Mouse (Mus musculus): ENCODE measurements around the gene Klhl30. TPM values are rescaled to one million over a fixed set of nuclear protein-coding genes. Genes with fewer than 3 reads are reported as not detected.

The Klhl30 gene
- polyA plus RNA-seq, 1 experiment from 2014 or later: 0.55 TPM

- 44% methylated on average over 3 of the region's 3 CpGs for WGBS
- peaks cover 4% of the 10 kb centered on the region for H3K4me1 ChIP-seq (ENCODE audit: control insufficient read depth, insufficient read depth, low read length)
Measured at GRCm38 (mm10) chr1:91346892-91347291, 3.9 kb upstream of the Klhl30 start.

DNA sequence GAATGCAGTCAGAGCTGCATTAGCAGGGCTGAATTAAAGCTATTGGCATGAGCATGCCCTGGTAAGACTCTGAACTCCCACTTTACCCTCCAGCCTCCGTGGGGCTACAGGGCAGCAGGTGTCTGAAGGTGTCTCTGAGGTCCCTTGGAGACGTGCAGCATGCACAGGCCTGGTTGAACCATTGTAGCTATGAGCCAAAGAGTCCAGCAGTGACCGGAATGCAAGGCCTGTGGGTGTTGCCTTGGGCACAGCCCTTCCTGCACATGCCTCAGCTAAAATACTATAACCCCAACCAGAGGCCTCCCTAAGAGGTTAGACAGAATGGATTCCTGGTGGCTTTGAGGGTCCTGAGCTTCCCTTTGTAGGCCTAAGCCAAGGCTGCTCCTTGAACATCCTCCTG lies 433 bp downstream of the Klhl30 start:
- H3K27me3 ChIP-seq (ENCODE audit: control insufficient read depth, insufficient read depth, low read length): peaks cover 2% of the 10 kb centered on the region
- H3K4me1 ChIP-seq (ENCODE audit: control insufficient read depth, insufficient read depth, low read length): no peaks in the 10 kb centered on the region
- no peak overlapping the region for H3K9ac ChIP-seq (replicated peaks; ENCODE audit: low read length)
- H3K4me3 ChIP-seq (ENCODE audit: low read depth, low read length): no peak overlapping the region
- no peaks in the 10 kb centered on the region for H3K36me3 ChIP-seq (replicated peaks; ENCODE audit: control insufficient read depth, insufficient read depth, low read depth, low read length)
- H3K9me3 ChIP-seq (replicated peaks; ENCODE audit: control insufficient read depth, low read length): no peaks in the 10 kb centered on the region
- WGBS: 86% methylated on average over 3 of the region's 3 CpGs
- no peak for DNase-seq (ENCODE audit: low spot score)
- H3K27ac ChIP-seq (replicated peaks; ENCODE audit: low read depth, low read length): no peak overlapping the region
- no peak; the same call in 1 of the 2 replicates for ATAC-seq (replicated peaks; ENCODE audit: insufficient number of reproducible peaks, low FRiP score, low TSS enrichment, low read depth)
- H3K4me2 ChIP-seq (ENCODE audit: low read depth, low read length): no peak overlapping the region

More at GRCm38 (mm10) chr1:91346892-91347291, 3.9 kb upstream of the Klhl30 start:
- Histone ChIP-seq H3K4me3 (ENCODE audit: low read depth, low read length) (no peak overlapping the region), H3K9me3 (replicated peaks; ENCODE audit: control insufficient read depth, low read length) (no peaks in the 10 kb centered on the region), H3K27me3 (ENCODE audit: control insufficient read depth, insufficient read depth, low read length) (peaks cover 38% of the 10 kb centered on the region), H3K4me2 (ENCODE audit: low read depth, low read length) (no peak overlapping the region), H3K36me3 (replicated peaks; ENCODE audit: control insufficient read depth, insufficient read depth, low read depth, low read length) (no peaks in the 10 kb centered on the region), H3K9ac (replicated peaks; ENCODE audit: low read length) (no peak overlapping the region), H3K27ac (replicated peaks; ENCODE audit: low read depth, low read length) (no peak overlapping the region)
- ATAC-seq (replicated peaks; ENCODE audit: insufficient number of reproducible peaks, low FRiP score, low TSS enrichment, low read depth) (peak; percentile 22; the same call in 1 of the 2 replicates), DNase-seq (ENCODE audit: low spot score) (peak; percentile 81)

- Histone ChIP-seq H3K4me1 (ENCODE audit: control insufficient read depth, insufficient read depth, low read length) (no peaks in the 10 kb centered on the region), H3K36me3 (replicated peaks; ENCODE audit: control insufficient read depth, insufficient read depth, low read depth, low read length) (no peaks in the 10 kb centered on the region), H3K27ac (replicated peaks; ENCODE audit: low read depth, low read length) (no peak overlapping the region), H3K27me3 (ENCODE audit: control insufficient read depth, insufficient read depth, low read length) (no peaks in the 10 kb centered on the region), H3K9me3 (replicated peaks; ENCODE audit: control insufficient read depth, low read length) (no peaks in the 10 kb centered on the region), H3K9ac (replicated peaks; ENCODE audit: low read length) (no peak overlapping the region), H3K4me3 (ENCODE audit: low read depth, low read length) (no peak overlapping the region), H3K4me2 (ENCODE audit: low read depth, low read length) (no peak overlapping the region)
- no peak for ATAC-seq (replicated peaks; ENCODE audit: insufficient number of reproducible peaks, low FRiP score, low TSS enrichment, low read depth)
- DNase-seq (ENCODE audit: low spot score): no peak
- 83% methylated on average over 2 of the region's 2 CpGs for WGBS
Measured at GRCm38 (mm10) chr1:91352277-91352676, 1.5 kb downstream of the Klhl30 start.

GRCm38 (mm10) chr1:91356105-91356504 lies 5.3 kb downstream of the Klhl30 start:
- Histone ChIP-seq H3K4me1 (ENCODE audit: control insufficient read depth, insufficient read depth, low read length) (no peaks in the 10 kb centered on the region), H3K4me3 (ENCODE audit: low read depth, low read length) (no peak overlapping the region), H3K36me3 (replicated peaks; ENCODE audit: control insufficient read depth, insufficient read depth, low read depth, low read length) (no peaks in the 10 kb centered on the region), H3K4me2 (ENCODE audit: low read depth, low read length) (no peak overlapping the region), H3K9ac (replicated peaks; ENCODE audit: low read length) (no peak overlapping the region), H3K9me3 (replicated peaks; ENCODE audit: control insufficient read depth, low read length) (no peaks in the 10 kb centered on the region), H3K27me3 (ENCODE audit: control insufficient read depth, insufficient read depth, low read length) (no peaks in the 10 kb centered on the region), H3K27ac (replicated peaks; ENCODE audit: low read depth, low read length) (no peak overlapping the region)
- ATAC-seq (replicated peaks; ENCODE audit: insufficient number of reproducible peaks, low FRiP score, low TSS enrichment, low read depth) (no peak), DNase-seq (ENCODE audit: low spot score) (no peak)
- 89% methylated on average over 11 of the region's 11 CpGs for WGBS

DNA sequence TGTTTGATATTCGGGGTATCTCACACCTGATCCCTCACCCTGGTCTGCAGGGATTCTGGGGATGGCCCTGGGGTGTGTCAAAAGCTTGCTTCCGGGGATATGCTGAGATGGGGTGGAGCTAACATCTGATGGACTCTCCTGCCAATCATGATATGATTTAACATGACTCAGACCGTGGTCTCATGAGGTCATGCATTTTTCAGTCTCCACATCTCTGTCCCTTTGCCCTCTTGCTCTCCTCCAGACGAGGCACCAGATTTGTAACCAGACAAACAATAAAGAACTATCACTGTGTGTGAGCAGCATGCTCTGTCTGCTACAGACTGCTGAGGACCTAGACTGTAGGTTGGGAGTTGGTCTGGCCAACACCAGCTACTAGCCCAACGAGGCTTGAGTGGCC lies 11.3 kb downstream of the Klhl30 start:
- Histone ChIP-seq H3K36me3 (replicated peaks; ENCODE audit: control insufficient read depth, insufficient read depth, low read depth, low read length) (no peaks in the 10 kb centered on the region), H3K27ac (replicated peaks; ENCODE audit: low read depth, low read length) (no peak overlapping the region), H3K9ac (replicated peaks; ENCODE audit: low read length) (no peak overlapping the region), H3K4me3 (ENCODE audit: low read depth, low read length) (no peak overlapping the region), H3K9me3 (replicated peaks; ENCODE audit: control insufficient read depth, low read length) (no peaks in the 10 kb centered on the region), H3K4me2 (ENCODE audit: low read depth, low read length) (no peak overlapping the region), H3K27me3 (ENCODE audit: control insufficient read depth, insufficient read depth, low read length) (peaks cover 7% of the 10 kb centered on the region; the same call in 1 of the 2 replicates), H3K4me1 (ENCODE audit: control insufficient read depth, insufficient read depth, low read length) (no peaks in the 10 kb centered on the region; the same call in 1 of the 2 replicates)
- WGBS: 81% methylated on average over 5 of the region's 5 CpGs
- DNase-seq (ENCODE audit: low spot score): no peak
- ATAC-seq (replicated peaks; ENCODE audit: insufficient number of reproducible peaks, low FRiP score, low TSS enrichment, low read depth): no peak

DNA sequence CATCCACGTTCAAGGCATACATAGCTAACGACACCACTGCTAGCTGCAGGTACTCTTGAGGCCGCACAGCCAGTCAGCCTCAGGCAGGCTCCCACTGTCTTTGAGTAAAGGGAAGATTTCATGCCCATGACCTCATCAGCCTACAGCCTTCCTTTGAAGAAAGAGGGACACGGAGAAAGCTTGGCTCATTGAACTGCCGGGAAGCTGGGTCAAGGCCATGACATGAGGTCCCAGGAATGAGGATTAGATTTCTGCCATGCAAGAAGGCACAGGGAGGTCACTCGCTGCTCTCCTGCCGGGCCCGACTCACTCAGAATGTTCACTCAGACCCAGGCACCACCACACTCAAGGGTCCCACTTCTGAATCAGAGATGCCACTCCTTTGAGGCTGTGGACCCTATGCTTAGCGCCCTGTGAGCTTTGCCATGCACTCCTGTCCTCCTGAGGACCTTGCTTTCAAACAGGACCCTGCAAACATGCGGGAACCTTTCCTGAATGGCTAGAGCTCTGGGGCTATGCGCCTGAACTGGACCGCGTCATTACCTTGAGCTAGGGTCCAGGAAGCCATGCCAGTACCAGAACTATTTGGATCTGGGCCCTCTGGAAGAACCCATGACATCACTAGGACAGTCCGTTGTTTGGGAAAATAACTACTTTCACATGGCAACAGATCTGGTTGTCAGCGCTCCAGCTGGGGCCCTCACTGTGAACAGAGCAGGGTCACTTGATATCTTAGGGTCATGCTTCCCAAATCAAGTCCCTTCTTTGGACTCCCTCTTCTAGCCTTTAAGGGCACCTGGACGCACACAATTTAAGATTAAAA lies 14.2 kb downstream of the Klhl30 start:
- Histone ChIP-seq H3K4me1 (ENCODE audit: control insufficient read depth, insufficient read depth, low read length) (no peaks in the 10 kb centered on the region; the same call in 1 of the 2 replicates), H3K4me3 (ENCODE audit: low read depth, low read length) (no peak overlapping the region), H3K4me2 (ENCODE audit: low read depth, low read length) (no peak overlapping the region), H3K27ac (replicated peaks; ENCODE audit: low read depth, low read length) (no peak overlapping the region), H3K9me3 (replicated peaks; ENCODE audit: control insufficient read depth, low read length) (no peaks in the 10 kb centered on the region), H3K27me3 (ENCODE audit: control insufficient read depth, insufficient read depth, low read length) (peaks cover 9% of the 10 kb centered on the region), H3K36me3 (replicated peaks; ENCODE audit: control insufficient read depth, insufficient read depth, low read depth, low read length) (no peaks in the 10 kb centered on the region), H3K9ac (replicated peaks; ENCODE audit: low read length) (no peak overlapping the region)
- DNase-seq (ENCODE audit: low spot score) (no peak), ATAC-seq (replicated peaks; ENCODE audit: insufficient number of reproducible peaks, low FRiP score, low TSS enrichment, low read depth) (no peak)
- WGBS: 89% methylated on average over 16 of the region's 16 CpGs

- Histone ChIP-seq H3K4me1 (ENCODE audit: control insufficient read depth, insufficient read depth, low read length) (no peaks in the 10 kb centered on the region; the same call in 1 of the 2 replicates), H3K4me3 (ENCODE audit: low read depth, low read length) (peak overlapping the region; percentile 44; the same call in 1 of the 2 replicates), H3K27ac (replicated peaks; ENCODE audit: low read depth, low read length) (no peak overlapping the region), H3K9me3 (replicated peaks; ENCODE audit: control insufficient read depth, low read length) (no peaks in the 10 kb centered on the region), H3K4me2 (ENCODE audit: low read depth, low read length) (peak overlapping the region; percentile 93), H3K36me3 (replicated peaks; ENCODE audit: control insufficient read depth, insufficient read depth, low read depth, low read length) (no peaks in the 10 kb centered on the region), H3K27me3 (ENCODE audit: control insufficient read depth, insufficient read depth, low read length) (peaks cover 9% of the 10 kb centered on the region), H3K9ac (replicated peaks; ENCODE audit: low read length) (peak overlapping the region; percentile 74)
- DNase-seq (ENCODE audit: low spot score): no peak
- WGBS: 31% methylated on average over 8 of the region's 8 CpGs
- ATAC-seq (replicated peaks; ENCODE audit: insufficient number of reproducible peaks, low FRiP score, low TSS enrichment, low read depth): no peak
Measured at GRCm38 (mm10) chr1:91365816-91366214, 15.0 kb downstream of the Klhl30 start.

Measured in embryonic facial prominence, embryonic 11.5 days (tissue).